12 mouse cellular contexts compared by ENCODE assay signal in the genomic region with DNA sequence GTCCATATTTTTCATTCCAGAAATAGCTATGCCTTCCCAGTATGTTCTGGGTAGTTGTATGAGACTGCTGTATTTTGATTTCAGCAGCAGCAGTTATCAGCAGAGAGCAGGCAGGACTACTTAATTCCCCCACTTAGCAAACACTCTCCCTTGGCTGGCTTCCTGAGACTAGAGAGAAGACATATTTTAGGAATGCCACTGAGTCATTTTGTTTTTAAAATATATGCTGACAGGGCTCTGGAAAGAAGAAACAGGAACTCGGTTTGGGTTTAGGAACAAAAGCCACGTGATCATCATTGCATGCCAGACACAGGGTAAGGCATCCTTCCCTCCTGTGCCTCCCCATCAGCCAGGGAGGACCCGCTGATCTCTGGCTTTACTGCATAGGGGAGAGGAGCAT. TPM values are rescaled to one million over a fixed set of nuclear protein-coding genes. Genes with fewer than 3 reads are reported as not detected.
DNase-seq lines count a peak whose midpoint lies in the region; ATAC-seq lines count a peak whose summit lies in the region.
"Had no signal": no experiment of that assay in that cellular context is flagged by ENCODE, and none has a peak within 500 bp of the region (broad histone marks: within the 10 kb centered on the region; RNA-seq: fewer than 3 reads in every experiment).

No protein-coding gene starts in this region.

- 0 out of 2 replicates have a peak overlapping the region, but pooled peaks have one; percentile 28 for H3K9ac ChIP-seq in lung, embryonic 16.5 days (ENCODE audit: low read length)
- H3K9ac ChIP-seq in neural tube, embryonic 15.5 days (replicated peaks) = no peak overlapping the region
- H3K9ac ChIP-seq in forebrain, embryonic 14.5 days (ENCODE audit: low read length) = no peak overlapping the region

- DNase-seq in right cerebral cortex, adult 2 months (ENCODE audit: low spot score in 2 of 2) = peak; percentile 31 to 37
- no peak for DNase-seq in right cerebral cortex, postnatal 14 days
- no peak for DNase-seq in heart, embryonic 10.5 days (ENCODE audit: low spot score)
- DNase-seq in forebrain, embryonic 14.5 days (ENCODE audit: low spot score) = no peak
- no peak for DNase-seq in testis, postnatal 14 days (ENCODE audit: low spot score)
- DNase-seq: gastrocnemius, postnatal 10 days; kidney, postnatal 14 days had no signal

- peaks cover 27% of the 10 kb centered on the region for H3K4me1 ChIP-seq in heart, embryonic 10.5 days
- H3K4me1 ChIP-seq in lung, embryonic 16.5 days (replicated peaks; ENCODE audit: control insufficient read depth, insufficient read depth, low read length) = peaks cover 9% of the 10 kb centered on the region
- no peaks in the 10 kb centered on the region for H3K4me1 ChIP-seq in neural tube, embryonic 15.5 days
- H3K4me1 ChIP-seq in forebrain, embryonic 14.5 days (ENCODE audit: control insufficient read depth, insufficient read depth, low read length) = no peaks in the 10 kb centered on the region

- H3K27ac ChIP-seq in heart, embryonic 10.5 days = peak overlapping the region; percentile 64
- H3K27ac ChIP-seq in lung, embryonic 16.5 days (ENCODE audit: low read length) = peak overlapping the region; percentile 59
- no peak overlapping the region for H3K27ac ChIP-seq in neural tube, embryonic 15.5 days (replicated peaks)
- H3K27ac ChIP-seq in forebrain, embryonic 14.5 days (ENCODE audit: low read depth, low read length) = no peak overlapping the region

- peak; percentile 89 for ATAC-seq in lung, embryonic 16.5 days (ENCODE audit: low read depth)
- ATAC-seq in neural tube, embryonic 15.5 days (ENCODE audit: low FRiP score) = no peak
- ATAC-seq in forebrain, embryonic 14.5 days = no peak

- H3K4me3 ChIP-seq in heart, embryonic 10.5 days = no peak overlapping the region
- H3K4me3 ChIP-seq in lung, embryonic 16.5 days (ENCODE audit: low read length) = no peak overlapping the region
- H3K4me3 ChIP-seq in neural tube, embryonic 15.5 days (replicated peaks) = no peak overlapping the region
- H3K4me3 ChIP-seq in forebrain, embryonic 14.5 days (ENCODE audit: low read depth, low read length) = no peak overlapping the region

- no peak overlapping the region for H3K4me2 ChIP-seq in lung, embryonic 16.5 days (ENCODE audit: low read depth, low read length)
- no peak overlapping the region for H3K4me2 ChIP-seq in neural tube, embryonic 15.5 days
- H3K4me2 ChIP-seq in forebrain, embryonic 14.5 days (ENCODE audit: low read length) = no peak overlapping the region

- H3K36me3 ChIP-seq in heart, embryonic 10.5 days = no peaks in the 10 kb centered on the region
- H3K36me3 ChIP-seq in lung, embryonic 16.5 days (ENCODE audit: control insufficient read depth, insufficient read depth, low read length) = no peaks in the 10 kb centered on the region
- no peaks in the 10 kb centered on the region for H3K36me3 ChIP-seq in neural tube, embryonic 15.5 days
- no peaks in the 10 kb centered on the region for H3K36me3 ChIP-seq in forebrain, embryonic 14.5 days (ENCODE audit: control insufficient read depth, insufficient read depth, low read length)

- no peaks in the 10 kb centered on the region for H3K27me3 ChIP-seq in heart, embryonic 10.5 days (ENCODE audit: insufficient read depth, poor library complexity, severe bottlenecking)
- H3K27me3 ChIP-seq in lung, embryonic 16.5 days (ENCODE audit: control insufficient read depth, insufficient read depth, low read depth, low read length) = no peaks in the 10 kb centered on the region
- no peaks in the 10 kb centered on the region for H3K27me3 ChIP-seq in neural tube, embryonic 15.5 days (replicated peaks)
- H3K27me3 ChIP-seq in forebrain, embryonic 14.5 days (replicated peaks; ENCODE audit: control insufficient read depth, insufficient read depth, low read length) = no peaks in the 10 kb centered on the region

- no peaks in the 10 kb centered on the region for H3K9me3 ChIP-seq in heart, embryonic 10.5 days
- no peaks in the 10 kb centered on the region for H3K9me3 ChIP-seq in lung, embryonic 16.5 days (ENCODE audit: control insufficient read depth, low read length)
- H3K9me3 ChIP-seq in neural tube, embryonic 15.5 days (replicated peaks) = no peaks in the 10 kb centered on the region
- no peaks in the 10 kb centered on the region for H3K9me3 ChIP-seq in forebrain, embryonic 14.5 days (replicated peaks; ENCODE audit: control insufficient read depth, low read length)

- WGBS in heart, embryonic 10.5 days = 47% methylated on average over 3 of the region's 3 CpGs
- WGBS in lung, embryonic 16.5 days = 24% methylated on average over 3 of the region's 3 CpGs
- WGBS in neural tube, embryonic 15.5 days = 76% methylated on average over 3 of the region's 3 CpGs
- 76% methylated on average over 3 of the region's 3 CpGs for WGBS in forebrain, embryonic 14.5 days

RNA-seq across cellular contexts. Expression of a gene that starts 13.2 kb away (rescaled TPM):
- not detected in 2 replicates for polyA plus RNA-seq in heart, embryonic 10.5 days (2016; fragmentation: Nextera tagmentation; extraction: Ambion mirVana)
- polyA plus RNA-seq in lung, embryonic 16.5 days (2015; fragmentation: Nextera tagmentation; extraction: Ambion mirVana) = not detected in 2 replicates
- not detected in 2 replicates for polyA plus RNA-seq in neural tube, embryonic 15.5 days (2015; fragmentation: Nextera tagmentation; extraction: Ambion mirVana)
- not detected in 2 replicates for polyA plus RNA-seq in forebrain, embryonic 14.5 days (2014; fragmentation: Nextera tagmentation; extraction: Ambion mirVana)
- polyA plus RNA-seq: embryonic facial prominence, embryonic 11.5 days; limb, embryonic 14.5 days; small intestine, adult 2 months had no signal

Comparison
In these comparisons a context has a peak if more than half of its experiments do, and no peak if none do; other contexts are left out.
1. DNase-seq: peak in right cerebral cortex, adult 2 months (2 of 2); none in right cerebral cortex, postnatal 14 days (single experiment), heart, embryonic 10.5 days (single experiment), forebrain, embryonic 14.5 days (single experiment) and testis, postnatal 14 days (single experiment).
2. H3K27ac ChIP-seq: peak in heart, embryonic 10.5 days (single experiment) and lung, embryonic 16.5 days (single experiment); none in neural tube, embryonic 15.5 days (single experiment) and forebrain, embryonic 14.5 days (single experiment).